Mouse (Mus musculus) monocyte, adult 59 days (primary cell): ENCODE results near the gene Lrig2. TPM values are rescaled to one million over a fixed set of nuclear protein-coding genes. Genes with fewer than 3 reads are reported as not detected.

Experiments
- total RNA-seq, 2 experiments: library from RNA; stranded (reverse); gene quantifications; one replicate each; pipeline ENCODE4 v1.2.4; 2023

Lrig2 gene
- 10 to 100 TPM; 20.6 to 25.5 TPM for total RNA-seq

GRCm38 (mm10) chr3:104511538-104512423 is at the start of gene Lrig2:
Gene Lrig2, minus strand, starts transcription at chr3:104511918.

Other genes with a start within 250 kb of the Lrig2 start
- 1 to 10 TPM; 5.0 to 6.0 TPM for gene Slc16a1, start 126.8 kb upstream of the Lrig2 start, total RNA-seq